Mouse (Mus musculus): Measurements from ENCODE around the gene Rcan1. TPM values are rescaled to one million over a fixed set of nuclear protein-coding genes. Genes with fewer than 3 reads are reported as not detected.
"Not testable (repeated sequence)": the region's sequence is repeated elsewhere in the genome, so short reads cannot be mapped to it uniquely, and the experiment has no call there.

The Rcan1 gene
- polyA plus RNA-seq (2014; fragmentation: Nextera tagmentation; extraction: Ambion mirVana) = 24.2 and 25.3 TPM in 2 replicates

DNA sequence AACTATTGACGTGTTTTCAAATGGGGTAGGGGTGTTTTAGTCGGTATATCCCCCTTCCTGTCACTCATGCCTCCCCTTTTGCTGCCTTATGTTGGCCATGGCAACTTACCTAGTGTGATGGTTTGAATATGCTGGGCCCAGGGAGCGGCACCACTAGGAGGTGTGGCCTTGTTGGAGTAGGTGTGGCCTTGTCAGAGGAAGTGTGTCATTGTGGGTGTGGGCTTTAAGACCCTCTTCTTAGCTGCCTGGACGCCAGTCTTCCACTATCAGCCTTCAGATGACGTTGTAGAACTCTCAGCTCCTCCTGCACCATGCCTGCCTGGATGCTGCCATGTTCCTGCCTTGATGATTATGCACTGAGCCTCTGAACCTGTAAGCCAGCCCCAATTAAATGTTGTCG is at the start of gene Rcan1:
Gene Rcan1 (minus strand): TSS at position 162 of the 400 bp plus-strand sequence.
- no peaks in the 10 kb centered on the region for H3K36me3 ChIP-seq (ENCODE audit: control insufficient read depth, insufficient read depth, low read length)
- ATAC-seq (replicated peaks; ENCODE audit: low FRiP score, low TSS enrichment, low read depth) (no peak), DNase-seq (ENCODE audit: low spot score) (no peak)
- no peaks in the 10 kb centered on the region for H3K9me3 ChIP-seq (ENCODE audit: control insufficient read depth, low read length)
- H3K4me1 ChIP-seq (replicated peaks; ENCODE audit: control insufficient read depth, insufficient read depth, low read length) = no peaks in the 10 kb centered on the region
- 68% methylated on average over 6 of the region's 6 CpGs for whole genome bisulfite sequencing
- H3K4me2 ChIP-seq (ENCODE audit: low read length) = no peak within 1 kb of the TSS
- no peak within 1 kb of the TSS for H3K27ac ChIP-seq (ENCODE audit: low read depth)
- no peaks in the 10 kb centered on the region for H3K27me3 ChIP-seq (replicated peaks; ENCODE audit: control insufficient read depth, insufficient read depth, low read length)
- H3K4me3 ChIP-seq (ENCODE audit: low read depth, low read length) = no peak within 1 kb of the TSS
- no peak within 1 kb of the TSS for H3K9ac ChIP-seq (ENCODE audit: low read length)

GRCm38 (mm10) chr16:92519820-92520492 is 49.3 kb upstream of the Rcan1 start:
- Histone ChIP-seq H3K9me3 (ENCODE audit: control insufficient read depth, low read length) (no peaks in the 10 kb centered on the region), H3K27me3 (replicated peaks; ENCODE audit: control insufficient read depth, insufficient read depth, low read length) (no peaks in the 10 kb centered on the region), H3K9ac (ENCODE audit: low read length) (no peak overlapping the region), H3K4me3 (ENCODE audit: low read depth, low read length) (no peak overlapping the region), H3K36me3 (ENCODE audit: control insufficient read depth, insufficient read depth, low read length) (no peaks in the 10 kb centered on the region), H3K4me2 (ENCODE audit: low read length) (no peak overlapping the region), H3K27ac (ENCODE audit: low read depth) (no peak overlapping the region), H3K4me1 (replicated peaks; ENCODE audit: control insufficient read depth, insufficient read depth, low read length) (0 out of 2 replicates have a peak, but pooled peaks cover 5% of the 10 kb centered on the region)
- DNase-seq (ENCODE audit: low spot score) (peak; percentile 70), ATAC-seq (replicated peaks; ENCODE audit: low FRiP score, low TSS enrichment, low read depth) (peak; percentile 29; the same call in 1 of the 2 replicates)
- WGBS = 58% methylated on average over 13 of the region's 13 CpGs

DNA sequence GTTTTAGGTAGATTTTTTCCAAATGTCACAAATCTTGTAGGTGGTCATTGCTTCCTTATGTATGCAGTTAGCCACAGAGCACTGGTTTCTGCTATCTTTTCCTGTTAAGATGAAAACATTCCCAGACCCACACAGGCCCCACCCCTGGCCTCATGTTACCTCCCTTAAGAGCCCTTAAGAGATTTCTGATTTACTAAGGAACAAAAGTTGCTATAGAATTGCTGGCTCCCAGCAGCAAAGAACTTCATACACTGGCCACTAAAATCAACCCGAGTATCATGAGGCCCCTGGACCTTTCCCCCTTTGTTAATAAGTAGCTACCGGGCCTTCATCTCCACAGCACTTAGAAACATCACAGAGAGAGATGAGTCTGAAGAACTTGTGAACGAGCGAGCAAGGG is 48.1 kb upstream of the Rcan1 start:
- Histone ChIP-seq H3K4me2 (ENCODE audit: low read length) (no peak overlapping the region), H3K27me3 (replicated peaks; ENCODE audit: control insufficient read depth, insufficient read depth, low read length) (no peaks in the 10 kb centered on the region), H3K27ac (ENCODE audit: low read depth) (no peak overlapping the region), H3K9me3 (ENCODE audit: control insufficient read depth, low read length) (no peaks in the 10 kb centered on the region), H3K36me3 (ENCODE audit: control insufficient read depth, insufficient read depth, low read length) (no peaks in the 10 kb centered on the region), H3K4me3 (ENCODE audit: low read depth, low read length) (no peak overlapping the region), H3K9ac (ENCODE audit: low read length) (no peak overlapping the region), H3K4me1 (replicated peaks; ENCODE audit: control insufficient read depth, insufficient read depth, low read length) (0 out of 2 replicates have a peak, but pooled peaks cover 5% of the 10 kb centered on the region)
- DNase-seq (ENCODE audit: low spot score) (no peak), ATAC-seq (replicated peaks; ENCODE audit: low FRiP score, low TSS enrichment, low read depth) (no peak)
- WGBS = 43% methylated on average over 4 of the region's 4 CpGs

- 0 out of 2 replicates have a peak, but pooled peaks cover 5% of the 10 kb centered on the region for H3K4me1 ChIP-seq (replicated peaks; ENCODE audit: control insufficient read depth, insufficient read depth, low read length)
- no peaks in the 10 kb centered on the region for H3K9me3 ChIP-seq (ENCODE audit: control insufficient read depth, low read length)
- H3K27me3 ChIP-seq (replicated peaks; ENCODE audit: control insufficient read depth, insufficient read depth, low read length) = no peaks in the 10 kb centered on the region
- H3K4me3 ChIP-seq (ENCODE audit: low read depth, low read length) = no peak overlapping the region
- DNase-seq (ENCODE audit: low spot score) (no peak), ATAC-seq (replicated peaks; ENCODE audit: low FRiP score, low TSS enrichment, low read depth) (no peak)
- no peak overlapping the region for H3K4me2 ChIP-seq (ENCODE audit: low read length)
- WGBS = 82% methylated on average over 9 of the region's 9 CpGs
- H3K36me3 ChIP-seq (ENCODE audit: control insufficient read depth, insufficient read depth, low read length) = no peaks in the 10 kb centered on the region
- no peak overlapping the region for H3K9ac ChIP-seq (ENCODE audit: low read length)
- H3K27ac ChIP-seq (ENCODE audit: low read depth) = no peak overlapping the region
These were observed 45.5 kb upstream of the Rcan1 start for GRCm38 (mm10) chr16:92516139-92516538.

DNA sequence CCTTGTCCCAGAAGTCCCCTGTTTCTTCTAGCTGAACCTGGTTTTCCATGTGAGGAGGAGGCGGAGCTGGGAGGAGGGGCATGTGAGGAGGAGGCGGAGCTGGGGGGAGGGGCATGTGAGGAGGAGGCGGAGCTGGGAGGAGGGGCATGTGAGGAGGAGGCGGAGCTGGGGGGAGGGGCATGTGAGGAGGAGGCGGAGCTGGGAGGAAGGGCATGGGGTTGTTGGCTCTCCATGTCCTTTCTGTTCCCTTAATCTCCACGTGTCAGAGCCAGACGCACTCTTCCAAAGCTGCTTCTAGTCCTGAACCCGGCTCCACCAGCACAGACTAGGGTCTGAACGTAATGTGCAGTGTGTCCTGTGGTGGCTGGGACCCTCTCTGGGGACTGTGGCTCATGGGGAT is 44.2 kb upstream of the Rcan1 start:
- not testable (repeated sequence) for H3K27ac ChIP-seq (ENCODE audit: low read depth); H3K4me3 ChIP-seq (ENCODE audit: low read depth, low read length); DNase-seq (ENCODE audit: low spot score); H3K4me1 ChIP-seq (replicated peaks; ENCODE audit: control insufficient read depth, insufficient read depth, low read length); ATAC-seq (replicated peaks; ENCODE audit: low FRiP score, low TSS enrichment, low read depth); H3K27me3 ChIP-seq (replicated peaks; ENCODE audit: control insufficient read depth, insufficient read depth, low read length); H3K4me2 ChIP-seq (ENCODE audit: low read length); H3K9me3 ChIP-seq (ENCODE audit: control insufficient read depth, low read length); H3K9ac ChIP-seq (ENCODE audit: low read length); H3K36me3 ChIP-seq (ENCODE audit: control insufficient read depth, insufficient read depth, low read length)
- 76% methylated on average over 8 of the region's 9 CpGs for WGBS

DNA sequence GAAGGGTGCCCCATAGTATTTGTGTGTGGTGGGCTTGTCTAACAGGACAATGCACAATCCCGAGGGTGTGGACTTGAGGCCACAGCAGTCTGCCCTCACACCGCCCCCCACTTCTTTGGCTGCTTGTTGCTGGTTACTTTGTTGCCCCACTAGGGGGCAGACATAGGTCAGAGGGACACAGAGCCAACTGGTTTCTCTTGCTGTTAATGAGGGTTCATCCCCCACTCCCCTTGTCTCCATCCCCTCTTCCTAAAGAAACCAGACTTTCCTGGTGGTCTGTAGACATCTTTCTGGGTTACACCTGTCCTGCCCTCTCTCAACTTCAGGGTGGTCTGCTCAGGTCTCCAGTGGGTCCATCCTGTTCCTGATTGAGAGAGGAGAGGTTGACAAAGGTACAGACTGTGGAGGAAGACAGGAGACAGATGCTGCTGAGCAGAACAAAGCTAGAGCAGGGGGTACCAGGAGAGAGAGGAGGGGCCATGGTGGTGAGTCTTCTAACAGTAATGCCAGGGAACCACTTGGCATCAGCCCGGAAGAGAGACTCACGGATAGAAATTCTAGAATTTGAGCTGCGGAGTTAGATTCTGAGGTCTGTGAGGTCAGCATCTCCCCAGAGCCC is 41.2 kb upstream of the Rcan1 start:
- Histone ChIP-seq H3K4me2 (ENCODE audit: low read length) (no peak overlapping the region), H3K4me1 (replicated peaks; ENCODE audit: control insufficient read depth, insufficient read depth, low read length) (no peaks in the 10 kb centered on the region), H3K27me3 (replicated peaks; ENCODE audit: control insufficient read depth, insufficient read depth, low read length) (no peaks in the 10 kb centered on the region), H3K9ac (ENCODE audit: low read length) (no peak overlapping the region), H3K27ac (ENCODE audit: low read depth) (no peak overlapping the region), H3K4me3 (ENCODE audit: low read depth, low read length) (no peak overlapping the region), H3K36me3 (ENCODE audit: control insufficient read depth, insufficient read depth, low read length) (no peaks in the 10 kb centered on the region), H3K9me3 (ENCODE audit: control insufficient read depth, low read length) (no peaks in the 10 kb centered on the region)
- ATAC-seq (replicated peaks; ENCODE audit: low FRiP score, low TSS enrichment, low read depth) = no peak
- 62% methylated on average over 5 of the region's 5 CpGs for WGBS
- DNase-seq (ENCODE audit: low spot score) = no peak

- H3K27me3 ChIP-seq (replicated peaks; ENCODE audit: control insufficient read depth, insufficient read depth, low read length) = no peaks in the 10 kb centered on the region
- H3K36me3 ChIP-seq (ENCODE audit: control insufficient read depth, insufficient read depth, low read length) = no peaks in the 10 kb centered on the region
- no peak overlapping the region for H3K27ac ChIP-seq (ENCODE audit: low read depth)
- no peak overlapping the region for H3K9ac ChIP-seq (ENCODE audit: low read length)
- H3K4me1 ChIP-seq (replicated peaks; ENCODE audit: control insufficient read depth, insufficient read depth, low read length) = no peaks in the 10 kb centered on the region
- 81% methylated on average over 13 of the region's 13 CpGs for WGBS
- DNase-seq (ENCODE audit: low spot score) (no peak), ATAC-seq (replicated peaks; ENCODE audit: low FRiP score, low TSS enrichment, low read depth) (no peak)
- no peaks in the 10 kb centered on the region for H3K9me3 ChIP-seq (ENCODE audit: control insufficient read depth, low read length)
- H3K4me3 ChIP-seq (ENCODE audit: low read depth, low read length) = no peak overlapping the region
- no peak overlapping the region for H3K4me2 ChIP-seq (ENCODE audit: low read length)
These were observed 40.4 kb upstream of the Rcan1 start for GRCm38 (mm10) chr16:92510835-92511772.

DNA sequence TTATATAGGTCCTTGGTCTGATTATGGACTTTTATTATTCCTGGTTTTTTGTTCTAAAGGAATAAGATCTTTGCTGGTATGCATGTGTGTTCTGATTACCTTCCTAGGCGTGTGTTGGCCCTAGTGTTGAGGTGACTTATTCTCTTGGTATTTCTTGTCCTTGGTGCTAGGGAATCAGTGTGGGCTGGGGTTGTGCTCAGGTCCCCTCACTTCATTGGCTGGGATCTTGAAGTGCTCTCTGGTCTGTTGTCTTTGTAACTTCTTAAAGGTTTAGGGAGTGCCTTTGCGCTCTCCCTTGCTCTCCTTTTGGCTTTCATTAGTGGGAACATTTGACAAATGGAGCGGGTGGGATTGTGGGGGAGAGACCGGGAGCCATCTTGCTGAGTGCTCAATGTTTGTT is 36.9 kb upstream of the Rcan1 start:
- DNase-seq (ENCODE audit: low spot score) = no peak
- no peak overlapping the region for H3K4me2 ChIP-seq (ENCODE audit: low read length)
- H3K4me1 ChIP-seq (replicated peaks; ENCODE audit: control insufficient read depth, insufficient read depth, low read length) = no peaks in the 10 kb centered on the region
- no peak for ATAC-seq (replicated peaks; ENCODE audit: low FRiP score, low TSS enrichment, low read depth)
- WGBS = 88% methylated on average over 4 of the region's 4 CpGs
- H3K9me3 ChIP-seq (ENCODE audit: control insufficient read depth, low read length) = no peaks in the 10 kb centered on the region
- no peak overlapping the region for H3K9ac ChIP-seq (ENCODE audit: low read length)
- H3K36me3 ChIP-seq (ENCODE audit: control insufficient read depth, insufficient read depth, low read length) = no peaks in the 10 kb centered on the region
- no peak overlapping the region for H3K4me3 ChIP-seq (ENCODE audit: low read depth, low read length)
- no peak overlapping the region for H3K27ac ChIP-seq (ENCODE audit: low read depth)
- H3K27me3 ChIP-seq (replicated peaks; ENCODE audit: control insufficient read depth, insufficient read depth, low read length) = no peaks in the 10 kb centered on the region

Measured in intestine, embryonic 14.5 days (tissue).